Mouse (Mus musculus) bone marrow, adult 2 months (tissue): ENCODE results near the gene Gna14.

Source experiments
- CTCF ChIP-seq: fragments of 200-500 bp; IDR thresholded peaks from 2 replicates; pipeline ENCODE4 v1.5.1; 2011; ENCODE audit warnings: low read length, control low read depth; ENCODE audit not compliant: control insufficient read depth, insufficient read depth
- POLR2A ChIP-seq: fragments of 200-500 bp; IDR thresholded peaks from 2 replicates; pipeline ENCODE4 v1.6.1; 2011; ENCODE audit warnings: low read depth, mild to moderate bottlenecking, control low read depth, low read length, borderline replicate concordance; ENCODE audit not compliant: control insufficient read depth

DNA sequence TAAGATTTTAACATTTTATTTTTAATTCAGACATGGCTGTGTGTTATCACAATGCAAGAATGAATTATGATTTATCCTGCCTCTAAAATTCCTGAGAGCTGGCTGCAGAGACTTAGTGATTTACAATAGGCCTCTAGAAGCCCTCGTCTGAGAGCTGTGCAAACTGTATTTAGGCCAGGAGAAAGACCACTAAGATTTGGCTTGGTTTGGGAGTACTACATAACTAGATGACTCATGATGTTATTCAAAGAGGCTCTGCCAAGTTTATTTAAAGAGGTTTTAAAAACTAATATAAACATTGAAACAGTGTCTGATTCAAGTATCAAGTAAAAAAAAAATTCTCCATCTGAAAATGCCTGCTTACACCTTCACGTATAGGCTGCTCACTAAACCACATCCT lies 123.0 kb downstream of the Gna14 start:
- TF ChIP-seq CTCF (no peak), POLR2A (no peak)
